Mouse (Mus musculus) lung, embryonic 14.5 days (tissue): Measurements from ENCODE around the gene Vdr. TPM values are rescaled to one million over a fixed set of nuclear protein-coding genes. Genes with fewer than 3 reads are reported as not detected.
A peak's percentile ranks its signal among the peaks of the same experiment; 100 is the strongest.

Source experiments
- ATAC-seq: fragments of 200-750 bp; cut with Nextera tagmentation; 2 replicates; pipeline ENCODE4 v1.8.0; 2017; ENCODE audit warnings: mild to moderate bottlenecking, moderate TSS enrichment, moderate library complexity; ENCODE audit not compliant: insufficient read depth
- DNase-seq: peaks from one replicate; pipeline ENCODE4 v3.0.0-alpha.2; 2015
- H3K27ac ChIP-seq: fragments of 300-500 bp; sonication (generic); 2 replicates; pipeline ENCODE4 v1.5.1; 2014; ENCODE audit warnings: low read depth, mild to moderate bottlenecking, moderate library complexity
- H3K27me3 ChIP-seq: fragments of 300-500 bp; sonication (generic); 2 replicates; pipeline ENCODE4 v1.6.1; 2014; ENCODE audit warnings: low read length, control low read depth; ENCODE audit not compliant: insufficient read depth
- H3K36me3 ChIP-seq: fragments of 300-500 bp; sonication (generic); 2 replicates; pipeline ENCODE4 v1.6.1; 2014; ENCODE audit warnings: control low read depth; ENCODE audit not compliant: insufficient read depth
- H3K4me1 ChIP-seq: fragments of 300-500 bp; sonication (generic); 2 replicates; pipeline ENCODE4 v1.6.1; 2014; ENCODE audit warnings: antibody characterized with exemption, control low read depth; ENCODE audit not compliant: insufficient read depth
- H3K4me2 ChIP-seq: fragments of 300-500 bp; sonication (generic); 2 replicates; pipeline ENCODE4 v1.6.1; 2014; ENCODE audit warnings: mild to moderate bottlenecking
- H3K4me3 ChIP-seq: fragments of 300-500 bp; sonication (generic); 2 replicates; pipeline ENCODE4 v1.5.1; 2014; ENCODE audit warnings: low read depth, low read length
- H3K9ac ChIP-seq: fragments of 300-500 bp; sonication (generic); 2 replicates; pipeline ENCODE4 v1.6.1; 2014
- H3K9me3 ChIP-seq: fragments of 300-500 bp; sonication (generic); 2 replicates; pipeline ENCODE4 v1.6.1; 2016; ENCODE audit warnings: low read depth, low read length, control low read depth
- CTCF ChIP-seq: IDR thresholded peaks from 2 replicates; pipeline ENCODE4 v1.5.1; 2016; ENCODE audit warnings: antibody characterized with exemption, low read depth
- WGBS: fragments of 180-500 bp; shearing (Covaris S2); extraction: QIAGEN DNeasy Blood & Tissue Kit; methylation state at CpG from one replicate; pipeline ENCODE4 v1.1.7; 2014; 5-methylcytosine and 5-hydroxymethylcytosine counted together
- polyA plus RNA-seq: library from polyadenylated mRNA; unstranded; fragments of >200 nt; fragmentation: Nextera tagmentation; extraction: Ambion mirVana; gene quantifications from 2 replicates; pipeline ENCODE4 v1.2.1, GENCODE M21; 2014

The Vdr gene
- polyA plus RNA-seq, 1 experiment from 2014 or later = 0.38 TPM

- DNase-seq = peak; percentile 53
- Histone ChIP-seq H3K9me3 (no peaks in the 10 kb centered on the region), H3K27me3 (no peaks in the 10 kb centered on the region), H3K36me3 (no peaks in the 10 kb centered on the region), H3K4me1 (no peaks in the 10 kb centered on the region), H3K27ac (no peak overlapping the region), H3K4me2 (no peak overlapping the region), H3K4me3 (no peak overlapping the region), H3K9ac (no peak overlapping the region)
- 71% methylated on average over 2 of the region's 2 CpGs for WGBS
- TF ChIP-seq CTCF = no peak
- ATAC-seq = no peak
Measured at GRCm38 (mm10) chr15:97922421-97922820, 12.0 kb upstream of the Vdr start.

DNA sequence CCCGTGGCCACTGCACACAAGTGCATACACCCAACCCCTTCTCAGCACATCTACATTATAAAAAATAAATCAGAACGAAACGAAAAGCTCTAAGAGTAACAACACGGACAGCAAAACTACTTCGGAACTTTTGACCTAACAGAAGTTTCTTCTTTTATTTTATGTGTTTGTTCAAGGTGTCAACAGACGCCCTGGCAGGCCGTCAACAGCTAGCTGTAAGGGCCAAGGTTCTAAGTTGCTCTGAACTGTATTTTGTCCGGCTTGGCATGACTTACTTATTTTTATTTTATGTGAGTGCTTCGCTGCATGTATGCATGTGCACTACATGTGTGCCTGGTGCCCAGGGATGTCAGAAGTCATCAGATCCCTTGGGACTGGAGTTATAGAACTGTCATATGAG, 11.4 kb upstream of the Vdr start:
- Histone ChIP-seq H3K4me1 (no peaks in the 10 kb centered on the region), H3K36me3 (no peaks in the 10 kb centered on the region), H3K9me3 (no peaks in the 10 kb centered on the region), H3K4me3 (no peak overlapping the region), H3K9ac (no peak overlapping the region), H3K27ac (no peak overlapping the region), H3K27me3 (no peaks in the 10 kb centered on the region), H3K4me2 (no peak overlapping the region)
- ATAC-seq (no peak), DNase-seq (peak; percentile 14)
- 70% methylated on average over 9 of the region's 9 CpGs for WGBS
- TF ChIP-seq CTCF = no peak

GRCm38 (mm10) chr15:97920306-97920705, 9.9 kb upstream of the Vdr start:
- Histone ChIP-seq H3K27ac (no peak overlapping the region), H3K4me2 (no peak overlapping the region), H3K4me3 (no peak overlapping the region), H3K27me3 (no peaks in the 10 kb centered on the region), H3K9me3 (no peaks in the 10 kb centered on the region), H3K36me3 (no peaks in the 10 kb centered on the region), H3K4me1 (no peaks in the 10 kb centered on the region), H3K9ac (no peak overlapping the region)
- DNase-seq (no peak), ATAC-seq (no peak)
- 43% methylated on average over 5 of the region's 5 CpGs for WGBS
- no peak for TF ChIP-seq CTCF

GRCm38 (mm10) chr15:97919217-97919616, 8.8 kb upstream of the Vdr start:
- WGBS = 49% methylated on average over 7 of the region's 7 CpGs

GRCm38 (mm10) chr15:97917994-97918393, 7.6 kb upstream of the Vdr start:
- no peak for TF ChIP-seq CTCF
- no peaks in the 10 kb centered on the region for H3K36me3 ChIP-seq
- H3K27me3 ChIP-seq = no peaks in the 10 kb centered on the region
- no peaks in the 10 kb centered on the region for H3K9me3 ChIP-seq
- peaks cover 8% of the 10 kb centered on the region; the same call in 1 of the 2 replicates for H3K4me1 ChIP-seq
- 69% methylated on average over 9 of the region's 9 CpGs for WGBS
- DNase-seq (no peak), ATAC-seq (no peak)
- H3K9ac ChIP-seq = no peak overlapping the region
- no peak overlapping the region for H3K4me3 ChIP-seq
- H3K4me2 ChIP-seq = no peak overlapping the region
- H3K27ac ChIP-seq = no peak overlapping the region

More at GRCm38 (mm10) chr15:97919217-97919616, 8.8 kb upstream of the Vdr start:
- no peak for ATAC-seq
- Histone ChIP-seq H3K9ac (no peak overlapping the region), H3K9me3 (no peaks in the 10 kb centered on the region), H3K27me3 (no peaks in the 10 kb centered on the region), H3K4me2 (no peak overlapping the region), H3K4me1 (peaks cover 6% of the 10 kb centered on the region; the same call in 1 of the 2 replicates), H3K27ac (no peak overlapping the region), H3K36me3 (no peaks in the 10 kb centered on the region), H3K4me3 (no peak overlapping the region)
- TF ChIP-seq CTCF = no peak
- no peak for DNase-seq

DNA sequence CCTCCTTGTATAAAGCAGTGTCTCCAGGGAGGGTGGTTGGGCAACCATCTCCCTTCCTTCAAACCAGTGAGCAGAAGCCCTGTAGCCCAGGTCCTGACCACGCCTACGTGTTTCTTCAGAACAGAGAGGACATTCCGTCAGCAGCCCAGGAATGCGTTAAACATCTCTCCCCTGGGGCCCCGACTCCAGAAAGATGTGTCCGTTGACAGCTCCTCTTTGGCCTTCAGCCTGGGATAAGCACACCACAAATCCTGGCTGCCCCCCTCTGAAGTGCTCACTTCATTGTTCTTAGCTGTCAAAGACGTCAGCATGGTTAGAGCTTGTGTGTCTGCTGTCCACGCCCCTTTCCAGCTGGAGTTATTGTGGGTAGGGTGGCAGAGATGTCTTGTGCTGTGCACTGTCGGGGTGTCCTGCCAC, 3.9 kb upstream of the Vdr start:
- Histone ChIP-seq H3K9ac (no peak overlapping the region), H3K4me2 (peak overlapping the region; percentile 41; the same call in 1 of the 2 replicates), H3K4me1 (peaks cover 8% of the 10 kb centered on the region; the same call in 1 of the 2 replicates), H3K36me3 (no peaks in the 10 kb centered on the region), H3K27ac (no peak overlapping the region), H3K4me3 (no peak overlapping the region), H3K9me3 (no peaks in the 10 kb centered on the region), H3K27me3 (0 out of 2 replicates have a peak, but pooled peaks cover 5% of the 10 kb centered on the region)
- DNase-seq (peak; percentile 82), ATAC-seq (peak; percentile 90)
- no peak for TF ChIP-seq CTCF
- 6% methylated on average over 9 of the region's 9 CpGs for WGBS

DNA sequence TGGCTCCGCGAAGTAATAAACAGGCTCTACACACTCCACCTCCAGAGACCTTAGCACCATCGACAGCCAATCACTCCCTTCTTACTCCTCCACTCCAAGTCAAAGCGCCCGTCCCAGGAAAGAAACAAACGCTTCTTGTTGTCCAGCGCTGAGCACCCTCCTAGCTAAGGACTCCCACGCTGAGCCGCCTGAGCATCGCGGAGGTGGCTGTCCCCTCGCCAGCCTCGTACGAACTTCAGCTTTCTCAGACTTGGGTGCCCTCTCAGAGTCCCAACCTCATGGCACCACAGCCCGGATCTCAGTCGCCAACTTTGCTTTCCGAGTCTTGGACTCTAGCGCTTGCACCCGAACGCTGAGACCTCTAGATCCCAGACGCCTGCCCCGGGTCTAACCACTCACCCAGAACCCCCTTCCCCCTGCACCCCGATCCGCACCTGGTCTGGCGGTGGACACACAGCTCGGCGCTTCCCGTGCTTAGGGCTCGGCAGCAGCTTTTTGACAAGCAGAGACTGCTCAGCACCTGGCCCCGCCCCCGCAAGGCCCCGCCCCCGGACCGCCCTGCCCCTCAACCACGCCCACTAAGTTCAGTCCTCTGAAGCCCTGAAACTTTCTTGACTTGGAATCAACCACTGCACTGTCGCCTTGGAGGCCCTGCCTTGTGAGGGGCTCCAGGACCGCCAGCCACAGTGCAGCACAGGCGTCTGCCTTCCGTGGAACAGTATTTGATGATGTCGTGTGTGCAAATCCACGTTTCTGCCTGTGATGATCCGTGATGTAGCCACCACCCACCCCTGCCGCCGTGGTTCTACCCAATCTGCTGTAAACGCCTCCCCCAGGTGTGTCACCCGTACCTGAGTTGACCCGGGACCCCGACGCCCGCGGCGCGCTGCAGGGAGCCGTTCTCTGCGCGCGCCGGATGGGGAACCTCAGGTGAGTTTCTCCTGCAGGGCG, 2.4 kb downstream of the Vdr start:
- ATAC-seq = peak; percentile 86
- H3K4me3 ChIP-seq = peak overlapping the region; percentile 48
- H3K9ac ChIP-seq = peak overlapping the region; percentile 48
- WGBS = under 1% methylated on average over 59 of the region's 59 CpGs
- H3K36me3 ChIP-seq = no peaks in the 10 kb centered on the region
- peak overlapping the region; percentile 97 for H3K4me2 ChIP-seq
- H3K9me3 ChIP-seq = no peaks in the 10 kb centered on the region
- DNase-seq = peak; percentile 79
- H3K27ac ChIP-seq = no peak overlapping the region
- no peak for TF ChIP-seq CTCF
- peaks cover 27% of the 10 kb centered on the region for H3K27me3 ChIP-seq
- H3K4me1 ChIP-seq = peaks cover 11% of the 10 kb centered on the region
